Mouse (Mus musculus): ENCODE data around the gene Ampd1.
"Not testable (repeated sequence)": the region's sequence is repeated elsewhere in the genome, so short reads cannot be mapped to it uniquely, and the experiment has no call there.

Gene Ampd1

DNA sequence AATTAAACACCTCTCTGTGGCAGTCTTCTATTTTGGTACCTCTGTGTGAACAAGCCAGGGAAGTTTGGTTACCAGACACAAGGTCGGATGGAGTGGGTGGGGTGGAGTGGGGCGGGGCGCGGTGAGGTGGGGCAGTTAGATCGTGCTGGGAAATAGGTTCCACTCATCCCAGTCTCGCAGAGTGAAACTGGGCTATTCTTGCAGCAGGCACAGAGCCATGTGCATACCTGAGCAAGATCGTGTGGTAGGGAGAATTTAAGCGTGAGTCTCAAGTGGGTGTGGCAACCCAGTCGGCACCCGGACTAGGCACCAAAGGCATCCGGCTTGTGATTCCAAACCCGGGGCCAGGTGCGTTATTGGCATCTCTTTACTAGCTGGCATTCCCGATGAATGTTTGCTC lies 28.1 kb downstream of the Ampd1 start:
- intact Hi-C loops (cut with DNase I) = loop anchor here (5.0 kb wide), 2 partner anchors 45 to 65 kb away; no protein-coding TSS in a partner anchor

DNA sequence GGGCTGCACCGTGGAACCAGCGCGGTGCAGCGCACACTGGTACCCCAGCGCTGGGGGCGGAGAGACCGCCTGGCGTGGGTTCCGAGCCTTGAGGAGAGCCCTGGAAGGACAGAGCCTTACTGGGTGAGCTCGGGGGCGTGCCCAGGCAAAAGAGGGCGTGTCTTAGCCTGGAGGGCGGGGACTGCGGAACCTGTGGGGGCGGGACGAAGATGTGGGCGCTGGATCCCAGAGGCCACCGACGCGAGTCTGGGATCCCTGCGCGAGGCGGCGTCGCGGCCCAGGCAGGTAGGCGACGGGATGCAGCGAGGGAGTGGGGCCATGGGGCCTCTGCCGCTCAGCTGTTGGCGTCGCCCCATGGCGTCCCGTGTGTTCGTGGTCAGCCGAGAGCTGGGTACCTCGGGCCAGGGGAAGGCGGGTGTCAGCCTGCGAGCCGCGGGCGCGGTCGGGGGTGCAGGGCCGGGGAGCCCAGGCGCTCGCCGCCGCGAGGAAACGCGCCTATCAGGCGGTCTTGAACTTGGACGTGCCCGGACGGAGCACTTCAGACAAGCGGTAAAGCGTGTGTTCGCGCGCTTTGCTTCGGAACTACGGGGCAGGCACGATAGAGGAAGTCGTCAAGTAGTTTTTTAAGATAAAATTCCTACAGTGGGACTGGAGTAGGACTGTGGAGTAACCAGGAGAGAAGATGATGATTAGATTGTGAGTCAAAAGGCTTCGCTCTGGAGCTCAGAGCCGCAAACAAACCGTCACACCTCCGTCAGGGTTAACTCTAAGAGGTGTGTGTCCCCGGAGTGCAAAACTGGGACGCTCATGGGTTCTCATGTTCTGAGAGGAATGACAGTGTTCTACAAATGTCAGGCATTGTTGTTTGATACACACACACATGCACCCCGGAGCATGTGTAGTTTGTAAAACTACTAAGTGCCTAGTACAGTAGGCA lies 28.9 kb downstream of the Ampd1 start, which contains the start of gene Dennd2c:
Gene Dennd2c, plus strand, starts transcription at position 151 of the 937 bp plus-strand sequence.
- intact Hi-C loops (cut with DNase I) = loop anchor here (5.0 kb wide), 2 partner anchors 45 to 65 kb away; no protein-coding TSS in a partner anchor

DNA sequence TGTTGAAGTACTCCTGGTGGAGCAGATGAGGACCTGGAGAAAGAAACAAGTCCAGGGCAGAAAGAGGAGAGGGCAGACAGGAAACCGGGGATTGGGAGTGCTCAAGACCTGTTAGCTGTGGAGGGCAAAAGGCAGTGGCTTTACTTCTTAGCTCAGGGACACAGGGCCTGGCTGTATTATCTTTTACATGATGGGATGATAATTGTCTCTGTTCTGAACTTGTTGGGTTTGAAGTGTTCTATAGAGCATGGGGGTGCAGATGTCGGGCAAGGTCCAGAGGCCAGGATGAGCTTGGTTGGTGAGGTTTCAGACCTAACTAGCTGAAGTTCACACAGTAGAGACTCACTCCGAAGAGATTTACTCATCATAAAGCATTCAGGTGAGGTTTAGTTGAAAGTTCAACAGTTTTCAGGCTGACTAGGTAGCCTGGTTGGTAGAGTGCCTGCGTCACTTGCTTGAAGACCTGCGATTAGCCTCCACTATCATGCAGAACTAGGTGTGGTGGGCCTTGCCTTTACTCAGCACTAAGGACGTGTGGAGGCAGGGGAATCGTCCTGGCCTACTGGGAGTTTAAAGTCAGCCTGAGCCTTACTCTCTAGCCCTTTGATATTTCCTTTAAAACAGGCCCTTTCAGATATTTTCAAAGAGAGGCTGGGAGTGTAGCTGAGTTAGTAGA lies 33.9 kb downstream of the Ampd1 start:
- intact Hi-C loops (cut with DNase I) = no loop called here

DNA sequence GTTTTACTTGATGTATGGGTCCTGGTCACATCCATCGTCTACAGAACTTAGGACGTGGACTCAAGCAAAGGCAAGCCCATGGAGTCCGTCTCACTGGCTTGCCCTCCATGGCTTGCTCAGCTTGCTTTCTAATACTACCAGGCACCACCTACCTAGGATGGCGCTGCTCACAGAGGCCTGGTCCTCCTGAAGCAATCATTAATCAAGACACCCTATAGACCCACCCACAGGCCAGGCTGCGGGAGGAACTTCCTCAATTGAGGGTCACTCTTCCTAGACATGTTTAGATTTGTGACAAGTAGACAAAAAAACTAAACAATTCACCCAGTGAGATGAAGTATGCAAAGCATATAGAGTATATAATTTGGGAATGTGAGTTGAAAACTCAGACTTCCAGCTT lies 38.4 kb downstream of the Ampd1 start:
- intact Hi-C loops (cut with DNase I) = no loop called here

DNA sequence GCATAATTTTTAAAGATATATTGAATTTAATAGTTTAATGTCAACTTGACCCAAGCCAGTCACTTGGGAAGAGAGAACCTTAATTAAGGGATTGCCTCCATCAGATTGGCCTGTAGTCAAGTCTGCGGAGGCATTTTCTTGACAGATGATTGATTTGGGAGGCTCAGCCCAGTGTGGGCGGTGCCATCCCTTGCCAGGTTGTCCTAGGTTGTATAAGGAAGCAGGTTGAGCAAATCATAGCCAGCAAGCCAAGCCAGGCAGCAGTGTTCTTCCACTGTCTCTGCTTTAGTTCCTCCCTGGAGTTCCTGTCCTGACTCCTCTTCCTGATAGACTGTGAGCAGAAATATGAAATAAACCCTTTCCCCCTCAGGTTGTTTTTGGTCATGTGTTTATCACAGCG lies 49.8 kb downstream of the Ampd1 start:
- intact Hi-C loops (cut with DNase I) = no loop called here

DNA sequence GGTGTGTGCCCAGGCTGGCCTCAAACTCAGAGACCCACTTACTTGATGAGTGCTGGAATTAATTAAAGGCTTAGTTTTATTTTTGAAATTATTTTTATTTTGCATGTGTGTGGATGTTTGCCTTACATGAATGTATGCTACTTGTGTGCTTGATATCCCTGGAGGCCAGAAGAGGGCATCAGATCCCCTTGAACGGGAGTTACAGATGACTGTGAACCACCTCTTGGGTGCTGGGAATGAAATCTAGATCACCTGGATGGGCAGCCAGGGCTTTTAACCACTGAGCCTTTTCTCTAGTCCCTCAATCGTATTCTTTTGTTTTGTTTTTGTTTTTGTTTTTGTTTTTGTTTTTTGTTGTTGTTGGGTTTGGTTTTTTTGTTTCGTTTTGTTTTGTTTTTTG lies 52.3 kb downstream of the Ampd1 start:
- intact Hi-C loops (cut with DNase I) = no loop called here

DNA sequence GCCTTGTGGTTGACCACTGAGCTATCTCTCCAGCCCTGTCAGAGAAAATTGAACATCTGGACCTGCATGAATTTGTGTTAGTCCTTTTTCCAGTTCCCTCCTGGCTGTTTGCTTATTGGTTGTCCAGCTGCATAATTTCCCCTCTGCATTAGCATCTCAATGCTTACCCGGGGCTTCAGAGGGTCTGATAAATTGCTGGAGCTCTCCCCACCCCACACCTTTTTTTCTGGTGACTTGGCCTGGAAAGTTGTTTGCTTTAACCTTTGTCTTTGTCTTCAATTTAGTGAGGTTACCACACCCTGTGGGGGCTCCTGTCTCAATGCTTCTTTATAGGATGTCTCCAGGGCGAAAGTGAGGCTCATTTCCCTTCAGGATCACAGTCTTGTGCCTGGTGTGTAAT lies 53.4 kb downstream of the Ampd1 start:
- intact Hi-C loops (cut with DNase I) = no loop called here

DNA sequence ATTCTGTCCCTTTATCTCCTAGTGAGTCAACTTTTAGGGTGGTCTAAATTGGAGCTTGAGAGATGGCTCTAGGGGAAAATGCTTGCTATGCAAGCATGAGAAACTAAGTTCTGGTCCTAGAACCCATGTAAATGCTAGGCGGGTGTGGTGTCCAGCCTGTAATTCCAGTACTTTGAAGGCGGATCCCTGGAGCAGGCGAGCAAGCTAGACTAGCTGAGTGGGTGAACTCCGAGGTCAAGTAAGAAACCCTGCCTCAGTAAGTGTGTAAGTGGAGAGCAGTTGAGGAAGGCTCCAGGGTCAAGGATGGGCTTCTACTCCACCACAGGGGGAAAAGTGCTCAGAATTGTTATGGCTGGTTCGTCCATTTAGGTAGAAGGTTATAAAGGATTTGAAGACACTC lies 53.9 kb downstream of the Ampd1 start:
- intact Hi-C loops (cut with DNase I) = no loop called here

DNA sequence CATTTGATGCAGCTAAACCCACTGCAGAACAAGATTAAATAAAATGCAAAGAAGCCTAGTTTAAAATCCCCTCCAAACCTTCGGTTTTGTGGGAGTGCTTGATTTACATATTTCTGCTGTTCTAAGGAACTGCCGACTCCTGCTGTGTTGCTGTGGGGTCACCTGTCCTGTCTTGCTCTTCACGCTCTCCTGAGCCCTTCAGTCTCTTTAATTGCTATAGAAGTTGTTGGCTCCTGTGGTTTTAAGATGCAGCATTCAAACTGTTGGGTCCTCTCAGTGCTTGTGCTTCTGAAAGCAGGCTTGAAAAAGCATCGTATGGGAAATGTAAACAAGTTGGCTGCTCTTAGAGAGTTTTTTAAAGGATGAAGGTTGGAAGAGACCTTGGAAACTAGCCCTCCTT lies 54.4 kb downstream of the Ampd1 start:
- intact Hi-C loops (cut with DNase I) = no loop called here

DNA sequence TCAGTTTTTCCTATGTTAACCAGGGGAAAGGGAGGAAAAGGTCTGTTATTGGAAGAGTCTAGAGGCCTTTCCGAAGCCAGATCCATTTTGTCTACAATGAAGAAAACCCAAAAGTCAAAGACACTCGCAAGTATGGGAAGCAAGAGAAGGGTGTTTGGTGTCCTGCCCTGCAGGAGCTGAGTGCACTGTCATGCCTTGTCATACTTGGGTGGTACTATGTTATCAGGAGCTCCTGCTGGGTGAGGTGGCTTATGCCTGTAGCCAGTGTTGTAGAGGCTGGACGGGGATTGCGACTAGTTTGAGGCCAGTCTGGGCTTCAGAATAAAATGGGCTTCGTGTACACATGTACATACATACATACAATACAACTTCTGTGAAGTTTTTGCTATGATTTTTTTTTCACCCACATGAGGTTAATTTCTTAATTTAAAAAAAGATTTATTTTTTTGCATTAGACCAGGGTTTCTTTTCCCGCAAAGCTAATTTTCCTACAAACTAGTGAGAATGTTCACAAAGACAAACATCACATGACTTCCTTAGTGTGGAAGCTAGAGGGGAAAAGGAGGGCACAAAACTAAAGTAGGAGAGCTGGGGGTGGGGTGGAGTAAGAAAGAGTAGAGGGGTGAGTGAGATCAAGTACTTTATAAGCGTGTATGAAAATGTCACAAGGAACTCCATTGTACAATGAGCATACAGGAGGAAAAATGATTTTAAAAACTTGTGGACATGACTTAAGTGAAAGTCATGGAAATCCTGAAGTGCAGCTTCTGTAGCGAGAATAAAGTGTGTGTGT lies 55.7 kb downstream of the Ampd1 start:
- intact Hi-C loops (cut with DNase I) = no loop called here

DNA sequence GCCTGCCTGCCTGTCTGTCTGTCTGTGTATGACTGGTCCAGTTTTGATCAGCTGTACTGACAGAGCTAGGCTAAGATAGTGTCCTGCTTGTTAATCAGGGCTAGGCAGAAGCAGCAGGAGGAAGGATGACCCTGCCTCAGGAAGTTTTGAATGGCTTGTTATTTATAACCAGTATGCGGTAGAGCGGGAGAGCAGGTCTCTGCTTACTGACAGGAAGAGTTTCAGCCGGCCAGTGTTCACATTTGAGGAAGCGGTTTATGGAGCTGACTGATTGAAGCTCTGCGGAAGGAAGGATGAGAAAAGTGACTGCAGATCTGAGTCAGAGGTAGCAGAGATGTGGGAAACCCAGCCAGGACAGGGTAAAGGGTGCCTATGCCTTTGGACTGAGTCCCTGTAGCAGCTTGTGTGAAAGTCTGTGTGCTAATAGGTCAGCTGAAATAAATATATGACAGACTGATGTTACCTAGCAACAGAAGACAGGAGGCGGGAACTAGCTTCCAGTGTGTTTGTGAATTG lies 56.5 kb downstream of the Ampd1 start:
- intact Hi-C loops (cut with DNase I) = no loop called here

DNA sequence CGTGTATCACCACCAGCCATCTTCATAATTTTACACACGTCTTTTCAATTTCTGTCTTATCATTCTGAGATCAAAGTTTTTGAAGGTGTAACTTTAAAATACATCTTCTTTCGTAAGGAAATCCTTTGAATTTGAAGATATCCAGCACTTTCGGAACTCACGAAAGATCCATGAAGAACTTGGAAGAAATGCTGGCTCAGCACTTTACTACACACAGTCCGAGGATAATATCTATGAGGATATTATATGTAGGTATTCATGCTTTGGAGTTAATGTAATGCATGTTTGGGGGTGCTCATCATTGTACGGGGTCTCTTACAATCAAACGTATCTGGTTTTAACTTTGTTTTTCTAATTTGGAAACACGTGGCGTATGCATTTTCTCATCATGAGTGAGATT lies 59.3 kb downstream of the Ampd1 start:
- intact Hi-C loops (cut with DNase I) = no loop called here

DNA sequence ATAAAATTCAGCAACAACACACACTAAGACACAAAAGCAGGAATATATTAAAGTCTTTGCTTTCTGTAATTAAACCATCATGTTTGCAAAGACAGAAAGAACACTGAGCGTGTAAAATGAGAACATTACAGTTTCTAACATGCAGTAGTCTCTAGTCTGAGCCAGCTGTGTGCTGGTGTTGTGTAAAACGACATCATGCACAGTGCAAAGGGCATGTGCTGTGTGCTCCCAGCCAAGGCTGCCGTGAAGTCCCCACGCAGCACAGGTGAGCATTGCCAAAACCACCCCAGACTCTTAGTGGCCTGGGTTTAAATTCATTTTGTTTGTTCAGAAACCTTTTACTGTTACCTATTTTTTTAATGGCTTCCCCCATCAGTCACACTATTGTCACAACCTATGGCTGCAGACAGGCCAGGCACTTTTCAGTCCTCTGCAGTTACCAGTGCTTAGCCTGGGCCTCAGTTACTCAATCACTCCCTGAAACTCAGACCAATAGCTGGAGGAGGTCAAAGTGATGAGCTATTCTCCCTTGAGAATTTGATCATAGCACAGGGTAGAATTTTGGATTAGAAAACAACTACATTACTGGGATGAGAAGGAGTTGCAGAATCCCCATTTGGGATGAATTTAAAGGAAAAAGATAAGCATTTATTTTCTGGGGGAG lies 62.7 kb downstream of the Ampd1 start:
- intact Hi-C loops (cut with DNase I) = no loop called here

DNA sequence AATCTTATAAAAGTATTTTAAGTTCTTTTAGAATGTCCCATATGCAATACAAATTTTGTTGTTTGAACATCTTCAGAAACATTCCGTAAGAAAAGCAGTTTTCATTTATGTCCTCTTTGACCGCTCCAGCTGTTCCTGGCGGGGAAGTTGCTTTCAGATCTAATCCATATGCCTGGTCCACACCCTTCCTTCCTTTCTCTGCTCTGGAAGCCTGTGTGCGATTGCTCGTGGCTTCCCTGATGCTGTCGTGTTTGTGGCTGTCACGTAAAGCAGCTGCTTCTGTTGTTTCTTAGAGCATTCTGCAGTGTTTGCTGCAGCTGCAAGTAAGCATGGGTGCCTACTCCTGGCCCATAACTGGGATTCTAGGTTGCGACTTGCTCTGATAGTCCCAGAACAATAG lies 65.2 kb downstream of the Ampd1 start:
- intact Hi-C loops (cut with DNase I) = no loop called here

DNA sequence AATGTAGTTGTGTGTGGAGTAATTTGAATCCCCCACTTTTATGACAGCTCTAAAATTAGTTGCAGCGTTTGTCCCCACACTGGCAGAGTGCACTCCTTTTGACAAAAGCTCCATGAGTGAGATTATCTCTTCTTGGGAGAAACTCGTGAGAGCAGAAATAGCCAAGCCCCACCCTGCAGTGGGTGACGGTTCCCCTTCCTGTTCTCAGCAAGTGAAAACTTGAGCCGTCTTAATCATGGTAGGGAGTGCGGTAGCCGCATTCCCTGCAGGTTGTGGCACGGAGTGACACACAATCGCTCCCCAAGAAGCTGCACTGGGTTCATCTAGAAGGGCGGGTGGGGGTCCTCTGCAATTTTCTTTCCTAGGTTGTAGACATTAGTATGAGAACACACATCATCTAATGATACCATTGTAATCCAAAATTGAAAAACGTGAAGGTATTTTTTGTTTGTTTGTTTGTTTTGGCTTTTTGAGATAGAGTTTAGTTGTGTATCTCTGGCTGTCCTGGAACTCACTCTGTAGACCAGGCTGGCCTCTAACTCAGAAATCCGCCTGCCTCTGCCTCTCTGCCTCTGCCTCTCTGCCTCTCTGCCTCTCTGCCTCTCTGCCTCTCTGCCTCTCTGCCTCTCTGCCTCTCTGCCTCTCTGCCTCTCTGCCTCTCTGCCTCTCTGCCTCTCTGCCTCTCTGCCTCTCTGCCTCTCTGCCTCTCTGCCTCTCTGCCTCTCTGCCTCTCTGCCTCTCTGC lies 66.5 kb downstream of the Ampd1 start:
- intact Hi-C loops (cut with DNase I) = not testable (repeated sequence)

DNA sequence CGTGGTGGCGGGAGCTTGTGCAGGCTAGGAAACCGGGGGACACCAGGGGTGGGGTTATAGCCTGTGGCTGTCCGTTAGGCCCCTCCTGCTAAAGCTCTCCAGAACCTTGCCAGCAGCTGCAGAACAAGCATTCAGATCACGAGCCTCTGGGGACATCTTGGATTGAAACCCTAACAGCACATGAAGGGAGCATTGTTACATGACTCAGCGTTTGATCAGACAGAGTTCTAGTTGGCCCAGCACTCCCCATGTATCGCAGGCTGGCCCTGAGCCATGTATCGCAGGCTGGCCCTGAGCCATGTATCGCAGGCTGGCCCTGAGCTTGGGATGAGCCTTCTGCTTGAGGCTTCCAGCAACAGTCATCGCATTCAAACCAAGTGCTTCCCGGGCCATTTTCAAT lies 67.5 kb downstream of the Ampd1 start:
- intact Hi-C loops (cut with DNase I) = no loop called here

DNA sequence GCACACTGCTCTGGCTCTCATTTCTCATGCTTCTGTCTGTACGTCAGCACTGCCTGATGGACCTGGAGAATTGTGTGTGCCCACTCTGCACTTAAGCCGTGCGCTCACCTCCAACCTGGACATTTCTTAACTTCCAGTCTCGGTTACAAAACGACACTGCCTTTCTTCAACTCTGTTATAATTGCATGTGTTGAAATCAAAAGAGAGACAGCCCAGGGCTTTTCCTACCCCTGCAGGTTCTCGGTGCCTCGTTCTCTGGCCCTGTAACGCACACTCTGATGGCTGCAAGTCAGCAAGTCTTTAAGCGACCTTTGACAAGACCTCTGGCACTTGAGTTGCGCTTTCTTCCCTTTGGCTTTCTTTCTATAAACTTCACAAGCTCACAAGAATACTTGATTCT lies 68.6 kb downstream of the Ampd1 start:
- intact Hi-C loops (cut with DNase I) = no loop called here

DNA sequence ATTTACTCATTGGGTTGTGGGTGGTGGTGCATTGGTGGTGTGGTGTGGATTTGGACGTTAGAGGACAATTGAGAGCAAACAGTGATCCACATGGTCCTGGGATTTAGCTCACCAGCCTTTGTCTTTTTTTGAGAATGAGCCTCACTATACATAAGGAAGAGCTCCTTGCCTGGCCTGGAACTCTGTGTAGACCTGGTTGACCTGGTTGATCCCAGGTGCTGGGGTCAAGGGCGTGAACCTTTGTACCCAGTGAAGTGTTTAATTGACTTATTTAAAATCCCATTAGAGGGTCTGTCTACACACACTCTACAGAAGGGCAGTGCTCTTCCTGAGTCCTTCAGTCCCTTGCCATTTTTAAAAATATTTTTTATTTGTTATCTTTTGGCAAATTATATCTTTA lies 71.5 kb downstream of the Ampd1 start:
- intact Hi-C loops (cut with DNase I) = loop anchor here (5.0 kb wide), 1 partner anchor 43 kb away; the partner anchor contains the start of gene Dennd2c

DNA sequence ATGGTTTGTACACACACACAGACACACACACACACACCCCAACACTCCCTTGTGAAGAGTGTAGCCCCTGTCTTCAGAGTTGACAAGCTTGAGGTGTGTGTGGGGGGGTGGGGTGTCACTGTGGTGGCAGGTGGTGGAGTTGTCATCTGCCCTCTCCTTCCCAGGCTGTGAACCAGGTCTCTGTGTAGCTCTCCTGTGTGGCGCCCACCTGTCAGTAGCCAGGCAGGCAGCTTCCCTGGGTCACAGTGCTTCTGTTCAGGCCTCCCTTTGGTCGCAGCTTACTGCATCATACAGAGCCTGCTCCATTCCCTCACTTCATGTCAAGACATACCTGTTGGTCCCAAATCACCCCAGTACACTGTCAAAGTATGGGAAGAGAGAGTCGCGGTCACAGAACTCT lies 72.0 kb downstream of the Ampd1 start:
- intact Hi-C loops (cut with DNase I) = loop anchor here (5.0 kb wide), 1 partner anchor 43 kb away; the partner anchor contains the start of gene Dennd2c

Data from adrenal gland (tissue).